Mouse (Mus musculus): Measurements from ENCODE around the gene Syt6. TPM values are rescaled to one million over a fixed set of nuclear protein-coding genes. Genes with fewer than 3 reads are reported as not detected.

The Syt6 gene
- polyA plus RNA-seq, 1 experiment from 2014 or later = 0.51 TPM

Small RNAs within 50 kb of the gene (microRNA-seq; reads per million reads assigned to microRNA genes)
- not detected for gene Gm25325

Other genes starting within 250 kb of the Syt6 start
- gene Atg4a-ps, start 70.8 kb downstream of the Syt6 start, polyA plus RNA-seq (2015; fragmentation: Nextera tagmentation; extraction: Ambion mirVana) = 0.14 and 0.18 TPM in 2 replicates
- 80.4 and 80.7 TPM in 2 replicates for gene Olfml3, start 162.8 kb downstream of the Syt6 start, polyA plus RNA-seq (2015; fragmentation: Nextera tagmentation; extraction: Ambion mirVana)
- gene Gm10964, start 164.1 kb downstream of the Syt6 start, polyA plus RNA-seq (2015; fragmentation: Nextera tagmentation; extraction: Ambion mirVana) = not detected in 2 replicates
- gene Hipk1, start 216.3 kb downstream of the Syt6 start, polyA plus RNA-seq (2015; fragmentation: Nextera tagmentation; extraction: Ambion mirVana) = 11.0 and 11.6 TPM in 2 replicates
- 30.5 and 31.2 TPM in 2 replicates for gene Dclre1b, start 234.2 kb downstream of the Syt6 start, polyA plus RNA-seq (2015; fragmentation: Nextera tagmentation; extraction: Ambion mirVana)
- 19.6 and 21.0 TPM in 2 replicates for gene Ap4b1, start 234.3 kb downstream of the Syt6 start, polyA plus RNA-seq (2015; fragmentation: Nextera tagmentation; extraction: Ambion mirVana)
- gene Gm43064, start 234.3 kb downstream of the Syt6 start, polyA plus RNA-seq (2015; fragmentation: Nextera tagmentation; extraction: Ambion mirVana) = 0.24 and 0.35 TPM in 2 replicates

All from lung, embryonic 15.5 days (tissue).